Mouse (Mus musculus): ENCODE measurements around the gene Myo18a.

Gene Myo18a

DNA sequence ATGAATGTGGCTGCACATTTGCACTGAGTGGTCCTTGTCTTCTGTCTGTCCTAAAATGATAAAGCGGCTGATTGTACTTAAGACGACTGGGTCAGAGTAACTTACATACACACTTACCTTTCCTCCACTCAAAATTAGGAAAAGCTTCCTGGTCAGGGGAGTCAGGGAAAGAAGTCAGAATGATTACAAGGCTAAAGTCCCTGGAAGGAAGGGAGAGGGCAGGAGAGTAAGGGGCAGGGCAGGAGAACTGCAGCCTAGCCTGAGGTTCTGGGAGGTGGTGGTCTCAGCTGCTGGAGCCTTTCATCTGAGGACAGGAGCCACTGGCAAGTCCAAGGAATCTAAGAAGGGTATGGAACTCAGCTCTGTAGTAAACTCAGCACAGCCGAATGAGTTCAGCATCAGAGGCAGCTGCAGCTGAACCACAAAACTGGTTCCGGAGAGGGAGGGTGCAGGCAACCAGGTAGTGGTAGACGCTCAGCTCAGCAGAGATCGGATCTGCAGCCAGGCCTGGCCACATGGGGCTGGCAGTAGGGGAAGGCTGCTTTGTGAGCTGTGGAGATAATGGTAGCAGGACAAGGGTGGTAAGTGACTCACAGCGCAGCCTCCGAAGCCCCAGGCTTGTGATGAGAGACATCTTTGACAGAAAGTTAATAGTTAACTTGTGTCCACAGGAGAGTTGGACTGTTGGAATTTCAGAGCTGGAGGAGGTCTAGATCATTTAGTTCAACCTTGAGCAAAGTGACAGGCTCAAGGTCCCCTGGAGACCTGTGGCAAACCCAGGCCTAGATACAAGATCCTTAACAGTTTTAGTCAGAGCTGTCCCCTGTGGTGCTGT is 9.1 kb downstream of the Myo18a start:
- no peak for DNase-seq (ENCODE audit: low spot score in 2 of 2)

DNA sequence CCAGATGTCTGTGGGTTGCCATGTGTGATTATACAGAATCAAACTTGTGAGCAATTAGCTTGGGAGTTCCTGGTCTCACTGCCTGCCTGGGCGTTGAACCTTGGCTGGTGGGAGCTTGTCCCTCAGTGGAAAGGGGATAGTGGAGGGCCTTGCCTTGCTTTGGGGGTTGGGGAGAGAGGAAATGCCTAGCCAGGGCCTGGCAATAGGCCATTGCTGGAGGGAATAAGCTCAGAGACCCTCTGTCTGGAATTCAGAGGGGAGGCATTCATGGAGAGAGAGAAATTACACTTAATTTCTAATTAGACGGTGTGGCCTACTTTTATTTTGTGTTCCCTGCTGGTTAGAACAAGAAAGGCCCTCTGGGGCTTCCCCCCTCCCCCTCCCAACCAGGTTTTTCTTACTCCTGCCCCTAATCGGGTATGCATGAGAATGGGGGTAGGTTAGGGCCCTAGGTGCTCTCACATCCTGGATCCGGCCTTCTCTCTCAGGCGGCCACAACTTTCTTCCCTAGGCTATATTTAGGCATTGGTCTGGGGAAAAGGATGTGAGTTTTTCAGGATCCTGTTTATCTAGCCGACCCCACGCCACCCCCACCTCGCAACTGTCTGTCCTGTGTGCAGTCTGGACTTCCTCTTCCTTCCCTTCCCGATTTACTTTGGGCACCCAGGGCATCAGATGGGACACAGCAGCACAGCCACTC is 12.8 kb downstream of the Myo18a start:
- DNase-seq (ENCODE audit: low spot score in 2 of 2), result no peak

DNA sequence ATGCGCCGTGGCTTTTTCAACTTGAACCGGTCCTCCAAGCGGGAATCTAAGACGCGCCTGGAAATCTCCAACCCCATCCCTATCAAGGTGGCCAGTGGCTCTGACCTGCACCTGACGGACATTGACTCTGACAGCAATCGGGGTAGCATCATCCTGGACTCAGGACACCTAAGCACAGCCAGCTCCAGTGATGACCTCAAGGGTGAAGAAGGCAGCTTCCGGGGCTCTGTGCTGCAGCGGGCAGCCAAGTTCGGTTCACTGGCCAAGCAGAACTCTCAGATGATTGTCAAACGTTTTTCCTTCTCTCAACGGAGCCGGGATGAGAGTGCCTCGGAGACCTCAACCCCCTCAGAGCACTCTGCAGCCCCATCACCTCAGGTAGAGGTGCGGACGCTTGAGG is 14.4 kb downstream of the Myo18a start:
- no peak for DNase-seq (ENCODE audit: low spot score in 2 of 2)

DNA sequence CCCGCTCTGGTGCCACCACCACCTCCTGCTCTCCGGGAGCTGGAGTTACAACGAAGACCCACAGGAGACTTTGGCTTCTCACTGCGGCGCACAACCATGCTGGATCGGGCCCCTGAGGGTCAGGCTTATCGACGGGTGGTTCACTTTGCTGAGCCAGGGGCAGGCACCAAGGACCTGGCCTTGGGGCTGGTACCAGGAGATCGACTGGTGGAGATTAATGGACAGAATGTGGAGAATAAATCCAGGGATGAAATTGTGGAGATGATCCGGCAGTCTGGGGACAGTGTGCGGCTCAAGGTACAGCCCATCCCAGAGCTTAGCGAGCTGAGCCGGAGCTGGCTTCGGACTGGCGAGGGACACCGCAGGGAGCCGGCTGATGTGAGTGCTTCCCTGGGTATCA is 14.9 kb downstream of the Myo18a start:
- DNase-seq (ENCODE audit: low spot score in 2 of 2), result no peak

DNA sequence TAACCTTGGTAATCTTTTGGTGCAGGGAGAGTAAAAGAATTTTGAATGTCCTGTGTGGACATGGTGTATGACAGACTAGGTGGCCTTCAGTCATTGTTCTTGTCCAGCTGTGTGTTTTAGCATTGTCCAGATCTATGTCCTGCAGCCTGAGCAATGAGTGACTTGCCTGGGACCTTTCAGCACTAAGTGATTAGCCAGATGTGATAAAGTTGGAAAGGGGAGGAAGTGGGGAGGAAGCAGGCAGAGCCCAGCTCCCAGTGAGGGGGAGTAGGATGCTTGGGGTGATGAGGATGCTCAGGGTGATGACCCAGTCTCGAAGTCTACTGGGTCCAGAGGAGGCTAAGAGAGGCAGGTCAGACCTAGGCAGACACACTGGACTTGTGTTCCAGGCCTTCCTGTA is 16.2 kb downstream of the Myo18a start:
- DNase-seq (ENCODE audit: low spot score in 2 of 2), result no peak

DNA sequence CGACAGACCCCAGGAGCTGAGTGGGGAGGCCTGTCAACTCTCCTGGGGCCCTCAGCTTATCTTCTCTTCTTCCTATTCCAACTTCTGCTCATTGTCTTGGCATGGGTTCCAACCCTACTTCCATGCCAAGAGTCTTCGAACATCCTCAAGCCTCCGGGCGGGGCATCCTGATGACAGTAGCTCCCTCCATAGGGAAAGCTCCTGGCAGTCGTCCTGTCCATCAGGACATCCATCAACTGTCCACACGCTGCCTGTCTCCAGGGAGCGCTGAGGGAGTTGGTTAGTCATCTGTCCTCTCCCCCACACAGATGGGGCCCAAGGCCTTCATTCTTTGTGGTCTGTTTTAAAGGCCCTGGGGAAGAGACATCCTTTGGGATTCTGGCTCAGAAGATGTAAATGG is 18.0 kb downstream of the Myo18a start:
- no peak for DNase-seq (ENCODE audit: low spot score in 2 of 2)

DNA sequence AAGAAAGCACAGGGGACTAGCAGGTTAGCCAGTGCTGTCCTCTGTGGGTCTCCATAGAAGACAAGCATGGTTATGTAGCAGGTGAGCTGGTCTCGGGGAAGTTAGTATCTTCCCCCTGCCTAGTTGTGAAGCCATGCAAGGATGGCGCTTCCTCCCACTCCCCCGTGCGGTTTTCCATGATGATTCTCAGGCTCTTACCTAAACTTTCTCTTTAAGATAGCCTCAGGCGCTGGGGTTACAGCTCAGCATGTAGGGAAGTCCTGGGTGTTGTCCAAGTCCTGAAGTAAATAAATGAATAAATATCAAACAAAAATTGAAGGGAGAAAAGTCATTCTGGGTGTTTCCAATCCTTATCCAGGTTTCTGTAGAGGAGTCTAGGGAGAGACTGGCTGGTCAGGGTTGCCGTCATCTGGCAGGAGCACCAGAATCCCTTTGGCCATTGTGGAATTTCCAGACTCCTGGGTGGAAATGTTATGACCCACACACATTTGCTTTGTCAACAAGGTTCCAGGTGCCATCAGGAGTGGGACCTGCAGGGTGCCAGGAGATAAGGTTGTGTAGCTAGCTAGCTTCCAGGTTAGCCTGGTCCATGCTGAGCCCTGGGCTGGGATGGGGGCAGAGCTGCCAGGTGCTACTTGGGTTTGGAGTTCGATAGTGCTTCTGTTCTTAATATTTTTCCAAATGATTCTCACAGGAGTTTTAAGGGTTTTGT is 19.2 kb downstream of the Myo18a start:
- DNase-seq (ENCODE audit: low spot score in 2 of 2), result no peak

DNA sequence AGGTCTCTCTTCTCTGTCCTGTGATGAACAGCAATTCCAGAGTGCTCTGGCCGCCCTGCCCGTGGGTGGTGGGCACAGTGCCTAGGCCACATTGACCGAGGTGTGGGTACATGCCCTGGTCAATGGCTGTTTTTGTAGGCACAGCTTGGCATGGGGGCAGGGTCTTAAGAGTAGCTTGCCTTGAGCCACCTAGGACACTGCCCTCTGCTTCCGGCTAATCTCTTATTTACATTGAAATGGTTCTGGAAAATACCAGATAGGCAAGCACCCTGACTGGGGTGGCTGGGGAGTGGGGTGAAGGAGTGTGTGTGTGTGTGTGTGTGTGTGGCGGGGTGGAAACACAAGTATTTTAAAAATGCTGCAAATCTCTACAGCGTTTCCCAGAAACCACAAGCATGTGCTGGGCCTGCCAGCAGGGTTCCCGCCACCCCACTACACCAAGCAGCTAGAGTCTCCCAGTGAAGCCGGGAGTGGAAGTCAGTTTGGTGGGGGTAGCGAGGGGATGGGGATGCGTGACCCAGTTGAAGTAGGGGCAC is 20.2 kb downstream of the Myo18a start:
- DNase-seq (ENCODE audit: low spot score in 2 of 2), result peak in 1 of 2 experiments; percentile 59

DNA sequence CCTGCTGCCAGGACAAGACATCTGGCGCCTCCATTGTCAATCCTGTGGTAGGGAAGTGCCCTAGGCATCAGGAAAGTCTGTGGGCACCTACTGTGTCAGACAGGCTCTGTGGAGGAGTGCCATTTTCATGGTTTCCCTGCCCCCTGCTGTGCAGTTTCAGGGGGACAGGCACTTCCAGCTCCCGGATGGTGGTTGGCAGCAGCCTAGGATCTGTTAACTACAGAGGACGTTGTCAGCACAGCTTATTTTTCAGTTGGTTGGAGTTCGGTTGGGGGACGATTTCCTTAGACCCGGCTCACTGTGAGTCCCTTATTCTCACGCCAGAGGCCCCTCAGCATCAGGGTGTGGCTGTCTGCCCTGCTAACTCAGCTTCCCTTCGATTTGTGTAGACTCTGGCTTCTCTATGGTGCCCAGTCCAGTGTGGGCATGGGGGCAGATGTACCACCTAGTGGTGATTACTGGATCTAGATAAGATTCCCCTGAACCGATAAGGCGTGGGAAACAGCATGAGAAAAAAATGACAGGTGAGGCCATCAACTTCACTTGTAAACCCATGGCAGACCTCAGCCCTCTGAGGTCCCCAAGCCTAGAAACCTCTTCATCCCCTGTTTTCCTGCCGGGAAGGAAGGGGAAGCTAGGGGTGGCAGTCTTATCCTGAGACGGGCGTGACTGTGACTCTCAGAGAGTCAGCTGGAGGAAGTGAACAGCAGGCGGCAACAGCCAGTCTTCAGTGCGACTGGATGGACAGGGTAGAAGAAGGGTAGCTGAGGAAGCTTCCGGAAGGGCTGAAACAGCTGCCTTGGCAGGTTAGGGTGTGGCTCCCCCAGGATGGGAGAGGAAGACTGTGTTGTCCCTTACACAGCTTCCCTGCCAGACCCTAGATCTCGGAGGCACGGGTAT is 21.0 kb downstream of the Myo18a start:
- DNase-seq (ENCODE audit: low spot score in 2 of 2), result no peak

DNA sequence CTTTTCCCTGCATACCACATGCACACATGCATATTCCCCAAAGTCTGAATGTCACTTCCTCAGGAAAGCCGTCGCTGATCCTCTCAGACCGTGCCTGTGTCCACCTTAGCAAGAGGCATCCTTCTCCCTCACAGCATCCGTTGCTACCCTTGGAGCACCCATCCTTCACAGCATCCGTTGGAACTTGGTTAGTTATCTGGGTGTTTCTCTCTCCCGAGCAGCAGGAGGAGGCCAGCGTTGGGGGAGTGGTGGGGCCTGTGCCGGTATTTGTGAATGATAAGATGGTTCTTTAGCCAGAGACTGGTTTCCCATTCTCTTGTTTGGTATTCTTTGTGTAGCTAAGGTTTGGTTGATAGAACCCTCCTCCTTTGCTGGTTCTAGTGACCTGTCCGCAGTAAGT is 21.8 kb downstream of the Myo18a start:
- DNase-seq (ENCODE audit: low spot score in 2 of 2), result no peak

DNA sequence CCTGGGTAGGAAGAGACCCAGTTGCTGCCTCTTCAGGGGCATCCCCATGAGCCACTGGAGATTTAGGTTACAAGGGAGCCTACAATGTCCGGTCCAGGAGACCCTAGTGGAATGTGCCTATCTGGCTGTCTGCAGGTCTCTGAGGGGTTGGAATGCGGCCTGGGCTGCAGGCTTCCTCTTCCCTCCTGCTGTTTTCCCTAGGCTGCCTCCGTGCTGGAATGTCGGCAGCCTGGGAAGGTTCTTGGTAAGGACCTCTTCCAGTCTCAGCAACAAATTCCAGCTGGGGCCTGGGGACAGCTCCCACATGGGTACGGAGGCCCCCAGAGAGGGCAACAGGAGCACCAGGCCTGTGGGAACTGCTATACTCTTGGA is 22.3 kb downstream of the Myo18a start:
- DNase-seq (ENCODE audit: low spot score in 2 of 2), result peak in 1 of 2 experiments; percentile 22

DNA sequence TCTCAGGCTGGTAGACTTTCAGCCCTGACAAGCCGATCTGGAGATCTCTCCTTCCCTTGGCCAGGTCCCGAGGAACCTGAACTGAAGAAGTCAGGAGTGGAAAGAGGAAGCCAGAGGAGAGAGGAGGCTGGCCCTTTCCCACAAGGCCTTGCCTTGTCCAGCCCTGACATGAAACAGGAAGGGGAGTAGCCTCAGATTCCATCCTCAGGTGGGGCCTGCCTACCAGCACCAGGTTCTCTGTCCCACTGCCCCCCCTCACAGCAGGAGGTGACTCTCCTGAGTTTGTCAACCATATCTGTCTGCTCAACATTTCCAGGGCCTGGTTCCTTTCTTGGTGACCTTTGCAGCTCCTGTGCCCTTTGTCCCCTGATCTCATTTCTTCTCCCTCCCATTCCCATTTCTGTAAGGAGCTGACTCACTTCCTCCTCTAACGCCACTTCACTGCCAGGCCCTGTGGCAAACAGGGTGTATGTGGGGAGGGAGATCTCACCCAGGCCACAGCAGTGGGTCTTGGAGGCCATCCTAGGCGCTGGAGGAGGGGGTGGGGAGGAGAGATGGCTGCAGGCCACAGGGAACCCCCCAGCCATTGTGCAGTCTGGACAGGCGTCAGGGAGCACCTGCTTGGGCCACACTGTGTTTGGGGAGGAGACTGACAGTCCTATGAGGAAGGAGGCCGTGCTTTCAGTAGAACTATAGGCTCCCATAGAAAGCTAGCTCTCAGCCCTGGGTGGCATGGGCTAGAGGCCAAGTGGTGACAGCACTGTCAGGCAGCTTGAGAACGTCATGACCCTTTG is 22.9 kb downstream of the Myo18a start:
- DNase-seq (ENCODE audit: low spot score in 2 of 2), result peak in 1 of 2 experiments; percentile 57

DNA sequence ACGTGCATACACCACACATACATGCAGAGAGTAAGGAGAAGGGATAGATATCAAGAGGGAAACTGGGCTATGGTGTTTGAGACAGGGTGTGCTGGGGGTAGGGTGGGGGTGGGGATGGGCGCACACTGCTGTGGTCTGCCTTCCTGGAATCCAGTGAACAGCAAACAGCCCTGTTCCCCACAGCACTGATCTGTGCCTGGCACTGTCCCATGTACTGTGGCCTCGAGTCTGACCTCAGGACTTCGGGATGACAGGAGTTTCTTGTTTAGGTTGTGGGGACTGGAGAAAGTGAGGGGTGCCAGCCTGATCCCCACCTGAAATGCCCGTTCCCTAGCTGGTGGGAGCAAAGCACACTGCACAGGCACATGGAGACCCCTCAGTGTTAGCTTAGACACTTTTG is 24.7 kb downstream of the Myo18a start, which contains the start of gene Gm10277:
Gene Gm10277, minus strand, starts transcription at position 41 of the 400 bp plus-strand sequence.
- DNase-seq (ENCODE audit: low spot score in 2 of 2), result peak in 1 of 2 experiments; percentile 18

DNA sequence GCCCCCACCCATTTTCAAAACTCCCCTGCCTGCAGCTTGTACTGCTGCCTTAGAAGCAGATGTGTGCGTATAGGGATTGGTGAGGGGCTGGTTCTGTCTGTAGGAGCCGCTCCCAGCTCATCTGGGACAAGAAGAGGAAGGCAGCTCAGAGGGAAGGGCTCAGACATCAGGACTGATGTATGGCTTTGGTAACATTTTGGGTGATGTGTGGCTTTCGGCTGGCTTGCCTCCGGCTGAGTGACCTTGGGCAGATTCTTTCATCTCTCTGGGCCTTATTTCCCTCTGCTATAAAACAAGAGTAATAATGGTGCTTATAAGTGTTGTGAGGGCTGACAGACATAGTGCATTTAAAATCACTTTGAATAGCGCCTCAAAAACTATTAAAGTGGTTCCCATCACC is 26.5 kb downstream of the Myo18a start:
- no peak for DNase-seq (ENCODE audit: low spot score in 2 of 2)

DNA sequence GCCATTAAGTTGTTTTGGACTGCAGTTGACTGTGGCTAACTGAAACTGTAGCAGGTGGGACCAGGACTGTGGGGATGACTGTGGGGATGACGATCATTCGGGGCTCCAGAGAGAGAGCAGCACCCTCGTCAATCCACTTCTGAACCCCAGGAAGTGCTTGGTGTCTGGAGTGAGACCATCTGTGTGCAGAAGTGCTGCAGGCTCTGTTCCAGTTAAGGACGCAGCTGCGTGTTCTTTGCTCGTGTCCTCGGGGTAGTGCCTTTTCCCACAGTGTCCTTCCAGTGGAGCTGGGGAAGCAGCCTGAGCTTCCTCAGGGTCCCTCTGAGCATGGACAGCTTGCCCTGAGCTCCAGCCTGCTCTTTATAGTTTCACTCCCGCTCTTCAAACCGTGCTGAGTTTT is 27.2 kb downstream of the Myo18a start:
- peak; percentile 21 to 31 for DNase-seq (ENCODE audit: low spot score in 2 of 2)

DNA sequence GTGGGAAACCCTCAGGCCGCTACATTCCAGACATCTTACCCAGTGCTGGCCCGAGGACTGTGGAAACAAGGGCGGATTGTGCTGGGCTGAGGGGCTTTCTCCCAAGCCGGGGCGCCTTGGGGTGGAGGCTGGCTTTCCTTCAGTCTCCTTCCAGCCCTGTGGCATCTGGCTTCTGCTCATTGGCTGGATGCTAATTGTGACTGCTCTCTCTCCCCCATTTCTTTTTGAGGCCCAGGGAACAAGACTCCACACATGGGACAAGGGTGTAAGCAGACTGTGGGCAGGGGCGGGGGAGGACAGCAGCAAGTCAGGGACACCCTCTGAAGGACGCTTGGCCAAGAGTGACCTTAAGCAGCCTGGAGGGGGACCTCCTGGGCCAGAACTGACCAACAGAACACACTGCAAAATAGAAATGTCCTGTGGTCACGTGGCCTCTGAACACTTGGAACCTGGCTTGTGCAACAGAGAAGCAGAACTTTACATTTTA is 28.2 kb downstream of the Myo18a start:
- DNase-seq (ENCODE audit: low spot score in 2 of 2), result peak; percentile 66 to 67

DNA sequence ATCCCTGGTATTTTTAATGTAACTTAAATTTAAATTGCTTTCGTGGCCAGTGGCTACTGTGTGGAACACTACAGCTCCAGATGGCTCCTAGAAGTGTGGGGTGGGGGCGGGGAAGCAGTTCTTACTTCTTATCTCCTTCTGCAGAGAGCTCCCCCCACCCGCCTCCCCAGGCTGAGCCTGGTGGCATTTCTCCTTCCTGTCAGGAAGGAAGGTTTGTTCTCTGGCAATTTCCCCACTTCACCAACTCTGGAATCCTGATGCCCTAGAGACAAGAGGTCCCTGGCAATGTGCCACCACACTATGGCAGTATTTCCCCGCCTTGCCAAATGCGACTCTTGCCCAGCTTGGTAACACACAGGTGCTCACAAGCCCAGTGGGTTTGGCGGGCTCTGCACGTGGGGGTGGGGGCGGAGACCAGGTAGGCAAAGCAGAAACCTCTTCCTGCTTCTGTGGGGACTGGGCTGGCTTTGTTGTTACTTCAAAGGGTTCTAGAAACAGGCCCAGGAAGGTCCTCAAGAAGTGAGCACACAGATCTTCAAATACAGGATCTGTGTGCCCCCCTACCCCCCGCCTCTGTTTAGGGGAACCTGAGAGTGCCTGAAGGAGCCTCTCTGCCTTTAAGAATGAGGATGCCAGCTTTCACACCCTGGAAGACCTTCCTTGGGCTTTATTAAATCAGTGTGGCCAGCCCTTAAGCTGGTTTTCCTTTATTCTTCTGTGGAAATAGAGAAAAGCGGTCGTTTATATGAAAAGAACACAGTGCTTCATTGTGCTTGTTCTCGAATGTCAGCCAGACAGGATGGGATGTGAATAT is 28.9 kb downstream of the Myo18a start:
- DNase-seq (ENCODE audit: low spot score in 2 of 2), result peak; percentile 30 to 63

DNA sequence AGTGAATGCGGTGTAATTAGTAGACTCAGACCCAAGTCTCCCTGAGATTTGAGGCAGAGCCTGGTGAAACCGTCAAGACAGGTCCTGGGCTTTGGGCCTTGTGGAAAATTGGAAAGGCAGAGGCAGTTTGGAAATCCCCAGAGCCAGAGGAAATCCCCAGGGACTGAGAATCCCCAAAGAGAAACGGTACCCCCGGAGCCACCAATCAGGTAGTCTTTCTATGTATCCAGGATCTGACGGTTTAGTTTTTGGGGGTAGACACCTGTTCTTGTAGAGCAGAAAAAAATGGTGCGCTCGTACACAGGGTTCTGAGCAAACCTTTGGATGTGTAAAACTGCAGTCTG is 29.5 kb downstream of the Myo18a start:
- DNase-seq (ENCODE audit: low spot score in 2 of 2), result peak in 1 of 2 experiments; percentile 58

DNA sequence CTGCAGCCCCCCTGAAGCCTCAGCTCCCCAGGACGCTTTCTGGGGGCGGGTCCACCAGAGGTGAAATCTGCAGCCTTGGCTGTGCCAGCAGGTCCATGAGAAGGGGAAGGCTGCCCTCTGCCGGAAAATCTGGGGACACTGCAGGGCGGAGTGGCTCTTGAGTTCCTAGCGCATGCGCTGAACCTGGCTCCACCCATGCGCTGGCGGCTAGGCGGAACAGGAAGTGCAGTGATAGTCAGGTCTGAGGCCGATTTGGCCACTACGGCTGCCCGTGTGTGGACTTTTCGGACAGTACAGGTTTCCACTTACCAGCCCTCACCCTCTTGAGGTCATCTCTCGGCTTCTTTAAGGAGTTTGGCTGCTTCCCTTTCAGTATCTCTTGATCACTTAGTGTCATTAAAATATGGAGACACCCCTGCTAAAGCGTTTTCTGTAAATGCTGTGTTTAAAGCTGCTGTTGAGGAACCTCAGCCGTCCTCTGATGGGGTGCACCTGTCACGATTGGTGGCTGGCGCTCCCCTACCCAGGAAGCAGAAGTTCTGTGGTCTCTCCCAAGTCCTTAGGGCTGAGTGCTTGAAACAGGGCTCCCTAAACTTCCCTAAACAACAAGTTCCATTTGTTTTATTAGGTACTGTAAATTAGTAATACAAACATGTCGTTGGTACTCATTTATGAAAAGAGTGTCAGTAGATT is 30.3 kb downstream of the Myo18a start:
- DNase-seq (ENCODE audit: low spot score in 2 of 2), result peak; percentile 96 to 97

All from right cerebral cortex, postnatal 10 days (tissue).